Mouse (Mus musculus) right cerebral cortex, postnatal 10 days (tissue): ENCODE data around the gene Sugp1.
A peak's percentile ranks its signal among the peaks of the same experiment; 100 is the strongest.
"Not testable (repeated sequence)": the region's sequence is repeated elsewhere in the genome, so short reads cannot be mapped to it uniquely, and the experiment has no call there.

Source experiments
- DNase-seq, 2 experiments: peaks; one replicate each; pipeline ENCODE4 v3.0.0; 2021; ENCODE audit warnings: low spot score in 2 of 2

Gene Sugp1

DNA sequence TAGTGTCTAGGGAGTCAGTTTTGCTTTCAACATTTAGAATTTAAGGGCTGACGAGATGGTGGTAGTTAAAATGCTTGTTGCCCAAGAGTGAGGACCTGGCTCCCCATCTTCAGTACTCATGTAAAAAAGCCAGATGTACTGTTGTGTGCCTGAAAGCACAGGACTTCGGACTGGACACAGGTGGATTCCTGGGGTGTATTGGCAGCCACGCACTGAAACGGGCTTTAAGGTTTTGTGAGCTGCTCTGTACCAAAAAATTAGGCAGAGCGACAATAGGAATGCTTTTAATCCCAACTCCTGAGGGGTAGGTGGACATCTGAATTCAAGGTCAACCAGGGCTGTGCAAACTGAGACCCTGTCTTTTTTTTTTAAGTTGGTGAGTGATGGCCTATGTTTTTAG lies 1.4 kb downstream of the Sugp1 start:
- no peak for DNase-seq

DNA sequence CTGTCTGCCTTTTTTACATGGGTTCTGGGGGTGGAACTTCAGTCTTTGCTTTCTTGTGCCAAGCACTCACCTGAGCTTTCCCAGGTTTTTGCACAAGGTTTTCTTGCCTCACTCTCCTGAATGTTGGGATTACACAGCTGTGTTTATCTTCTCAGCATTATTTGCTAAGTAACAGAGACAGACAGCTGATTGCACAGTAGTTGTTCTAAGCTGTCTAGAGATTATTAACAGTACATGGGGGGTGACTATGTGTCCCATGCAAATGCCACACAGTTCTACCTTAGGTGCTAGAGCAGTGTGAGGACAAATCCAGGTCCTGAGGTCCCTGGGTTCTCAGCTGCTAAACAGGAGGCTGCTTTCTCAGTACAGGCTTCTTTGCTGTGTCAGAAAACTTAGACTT lies 7.0 kb downstream of the Sugp1 start:
- no peak for DNase-seq

DNA sequence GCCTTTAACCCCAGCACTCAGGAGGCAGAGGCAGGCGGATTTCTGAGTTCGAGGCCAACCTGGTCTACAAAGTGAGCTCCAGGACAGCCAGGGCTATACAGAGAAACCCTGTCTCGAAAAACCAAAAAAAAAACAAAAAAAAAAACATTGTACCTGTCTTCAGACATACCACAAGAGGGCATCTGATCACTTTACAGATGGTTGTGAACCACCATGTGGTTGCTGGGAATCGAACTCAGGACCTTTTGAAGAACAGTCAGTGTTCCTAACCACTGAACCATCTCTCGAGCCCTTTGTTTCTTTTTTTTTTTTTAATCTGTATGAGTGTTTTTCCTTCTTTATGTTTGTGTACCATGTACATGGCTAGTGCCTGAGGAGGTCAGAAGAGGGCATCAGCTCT lies 7.8 kb downstream of the Sugp1 start:
- not testable (repeated sequence) for DNase-seq

DNA sequence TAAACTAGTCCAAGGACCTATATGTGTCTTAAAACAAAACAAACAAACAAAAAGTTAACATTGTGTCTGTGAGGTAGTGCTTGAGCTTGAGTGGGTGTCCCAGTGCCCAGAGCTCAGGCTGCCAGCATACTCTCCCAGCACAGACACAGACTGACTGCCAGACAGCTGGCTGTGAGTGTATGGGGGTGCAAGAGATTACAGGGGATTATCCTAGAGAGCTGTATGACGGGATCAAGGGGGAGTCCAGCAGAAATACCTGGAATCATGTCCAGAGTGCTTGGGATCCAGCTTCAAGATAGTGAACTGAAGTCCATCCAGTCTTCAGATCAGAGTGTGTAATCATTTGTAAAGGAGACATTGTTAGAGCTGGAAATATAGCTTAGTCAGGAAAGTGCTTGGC lies 15.1 kb downstream of the Sugp1 start:
- DNase-seq, result no peak

DNA sequence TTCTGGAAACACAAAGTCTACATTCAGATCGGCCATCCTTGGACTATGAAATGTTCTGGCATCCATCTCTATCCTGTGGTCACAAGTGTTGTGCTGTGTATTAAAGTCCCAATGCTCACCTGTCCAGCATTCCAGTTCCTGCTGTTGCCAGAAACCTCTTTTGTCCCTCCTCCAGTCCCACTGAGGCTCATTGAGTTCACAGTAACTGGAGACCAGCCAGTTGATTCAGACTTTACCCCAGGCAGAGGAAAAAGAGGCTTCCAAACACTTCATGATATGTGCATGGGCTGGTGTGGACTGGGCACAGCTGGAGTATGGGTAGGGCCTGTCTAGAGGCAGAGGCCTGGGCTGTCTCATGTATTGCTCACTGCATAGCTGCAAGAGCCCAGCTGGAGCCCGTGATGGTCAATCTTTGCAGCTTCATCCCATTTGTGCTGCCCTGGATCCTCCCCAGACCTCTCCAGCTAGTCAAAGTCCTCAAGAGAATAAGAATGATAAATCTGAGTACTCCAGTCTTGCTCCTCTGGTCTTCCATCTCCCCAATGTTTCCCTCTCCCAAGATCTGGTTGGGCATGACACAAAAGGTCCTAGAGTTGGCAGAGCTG lies 29.3 kb downstream of the Sugp1 start:
- no peak for DNase-seq

DNA sequence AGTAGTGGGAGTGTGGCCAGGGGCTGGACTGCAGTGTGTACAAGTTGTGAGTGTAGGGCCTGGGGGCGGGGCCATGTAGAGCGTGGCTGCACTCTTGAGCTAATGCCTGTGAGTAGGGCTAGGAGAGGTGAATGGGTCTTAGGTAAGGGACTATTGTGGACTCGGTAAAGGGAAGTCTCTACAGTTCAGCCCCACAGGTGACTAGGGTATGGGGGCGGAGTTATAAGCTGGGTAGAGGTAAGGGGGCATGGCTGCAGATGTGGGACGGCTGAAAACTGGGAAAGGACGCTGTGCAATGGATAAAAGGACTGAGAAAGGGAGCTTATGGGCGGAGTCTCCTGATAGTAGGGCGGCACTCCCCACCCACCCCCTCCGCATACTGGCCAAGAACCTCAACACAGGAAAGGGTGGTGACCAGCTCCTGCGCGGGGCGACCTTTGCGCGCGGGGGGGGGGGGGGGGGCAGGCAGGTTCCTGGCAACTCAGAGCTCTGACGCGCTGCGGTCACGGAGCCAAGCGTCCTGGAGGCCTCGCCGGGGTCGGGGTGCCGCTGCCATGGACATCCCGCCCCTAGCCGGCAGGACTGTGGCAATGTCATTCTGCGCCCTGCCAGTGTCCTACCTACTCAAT lies 29.9 kb downstream of the Sugp1 start, which contains the start of gene Tm6sf2:
Tm6sf2 (plus strand) TSS at position 484 of the 629 bp plus-strand sequence.
- DNase-seq, result peak; percentile 67 to 70

DNA sequence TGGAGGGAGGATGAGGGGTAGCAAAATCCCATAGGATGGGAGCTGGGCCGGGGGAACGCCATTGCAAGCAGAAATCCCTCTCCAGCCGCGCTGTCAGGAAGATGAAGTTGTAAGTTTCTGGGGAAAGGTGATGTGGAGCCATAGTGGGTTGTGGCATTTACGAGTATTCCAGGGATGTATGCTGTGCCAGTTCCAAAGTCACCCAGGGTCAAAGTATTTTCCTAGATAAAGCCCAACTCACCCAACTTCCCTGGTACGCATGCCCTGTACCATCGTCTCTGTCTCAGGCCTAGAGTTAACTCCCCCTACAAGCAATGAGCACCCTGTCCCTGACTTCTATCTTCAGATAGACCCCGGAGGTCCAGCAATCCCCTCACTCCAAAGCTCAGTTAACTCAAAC lies 30.5 kb downstream of the Sugp1 start:
- DNase-seq, result no peak

DNA sequence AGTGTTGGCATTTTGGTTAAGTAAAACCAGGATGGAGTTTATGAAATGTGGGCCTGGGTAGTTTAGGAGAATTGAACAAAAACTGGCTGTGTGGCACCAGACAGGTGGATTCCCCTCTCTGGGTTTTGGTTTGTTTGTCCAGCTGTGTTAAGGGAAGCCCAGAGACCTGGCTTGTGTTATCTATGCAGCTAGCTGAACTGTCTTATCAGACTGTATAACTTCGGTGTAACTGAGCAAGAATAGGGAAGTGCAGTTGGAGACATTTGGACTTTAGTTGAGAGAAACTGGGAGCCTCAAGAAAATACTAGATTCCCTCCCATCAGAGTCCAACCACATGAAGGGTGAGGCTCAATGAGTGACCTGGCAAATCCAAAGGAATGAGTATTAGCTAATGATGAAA lies 31.1 kb downstream of the Sugp1 start:
- DNase-seq, result no peak

DNA sequence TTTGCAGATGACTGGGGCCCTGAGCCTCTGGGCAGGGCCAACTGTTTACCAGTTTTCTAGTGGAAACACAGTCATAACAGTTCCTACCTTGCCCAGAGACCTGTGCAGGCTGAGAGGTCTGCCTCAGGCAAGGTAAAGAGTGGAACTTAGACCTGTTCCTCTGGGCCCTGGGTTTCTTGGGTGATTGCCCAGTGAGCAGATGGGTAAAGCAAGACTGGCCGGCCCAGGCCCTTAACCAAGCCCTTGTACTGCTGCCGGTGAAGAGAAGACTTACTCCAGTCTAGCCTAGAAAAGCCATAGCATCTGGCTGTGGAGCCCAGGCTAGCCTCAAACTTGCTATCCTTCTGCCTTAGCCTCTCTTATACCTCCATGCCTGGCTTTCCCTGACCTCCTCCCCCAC lies 39.4 kb downstream of the Sugp1 start:
- no peak for DNase-seq

DNA sequence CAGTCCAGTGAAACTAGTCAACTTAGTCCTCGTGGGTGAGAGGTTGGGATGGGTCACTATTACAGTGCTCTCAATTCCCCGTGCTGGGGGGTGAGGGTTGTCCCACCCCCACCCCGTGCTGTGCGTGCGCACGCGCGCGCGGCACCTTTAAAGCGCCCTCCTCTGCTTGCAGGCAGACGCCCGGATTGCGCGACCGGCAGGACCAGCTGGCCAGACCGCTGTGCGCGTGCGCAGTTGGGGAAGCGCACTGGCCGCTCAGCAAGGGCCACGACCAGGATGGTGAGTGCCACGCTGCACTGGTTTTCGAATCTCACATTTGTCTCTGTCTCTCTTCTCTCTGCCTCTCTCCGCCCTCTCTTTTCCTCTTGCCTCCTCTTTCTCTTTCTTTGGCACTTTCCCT lies 40.7 kb downstream of the Sugp1 start, which contains the start of gene Hapln4:
Hapln4 (plus strand) TSS at position 173 of the 400 bp plus-strand sequence.
- peak in 1 of 2 experiments; percentile 58 for DNase-seq

DNA sequence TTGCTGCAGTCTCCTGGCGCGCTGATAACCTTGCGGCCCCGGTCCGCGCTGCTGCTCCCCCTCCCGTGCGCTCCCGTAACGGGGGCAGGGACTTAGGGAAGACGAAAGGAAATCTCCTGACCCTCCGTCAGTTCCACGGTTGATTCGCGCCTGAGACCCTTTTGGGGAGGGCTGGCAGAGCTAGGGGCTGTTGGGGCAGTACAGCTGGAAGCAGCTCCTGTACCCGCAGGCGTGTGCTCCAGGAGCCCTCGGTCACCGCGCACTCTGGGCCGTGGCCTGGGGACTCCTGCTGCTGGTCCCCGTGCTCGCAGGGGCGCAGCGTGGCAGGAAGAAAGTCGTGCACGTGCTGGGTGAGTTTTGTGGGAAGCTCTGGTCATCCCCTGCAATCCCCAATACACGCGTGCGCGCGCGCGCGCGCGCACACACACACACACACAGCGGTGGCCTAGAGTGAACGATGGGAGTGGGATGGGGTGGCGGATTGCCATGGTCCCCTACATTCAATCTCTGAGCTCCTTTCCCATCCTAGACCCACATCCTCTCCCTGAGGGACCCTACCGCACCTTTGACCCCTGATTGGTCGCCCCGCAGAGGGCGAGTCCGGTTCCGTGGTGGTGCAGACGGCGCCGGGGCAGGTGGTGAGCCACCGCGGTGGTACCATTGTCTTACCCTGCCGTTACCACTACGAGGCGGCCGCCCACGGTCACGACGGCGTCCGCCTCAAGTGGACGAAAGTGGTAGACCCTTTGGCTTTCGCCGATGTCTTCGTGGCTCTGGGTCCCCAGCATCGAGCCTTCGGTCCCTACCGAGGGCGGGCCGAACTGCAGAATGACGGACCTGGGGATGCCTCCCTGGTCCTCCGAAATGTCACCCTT lies 41.8 kb downstream of the Sugp1 start:
- peak in 1 of 2 experiments; percentile 43 for DNase-seq

DNA sequence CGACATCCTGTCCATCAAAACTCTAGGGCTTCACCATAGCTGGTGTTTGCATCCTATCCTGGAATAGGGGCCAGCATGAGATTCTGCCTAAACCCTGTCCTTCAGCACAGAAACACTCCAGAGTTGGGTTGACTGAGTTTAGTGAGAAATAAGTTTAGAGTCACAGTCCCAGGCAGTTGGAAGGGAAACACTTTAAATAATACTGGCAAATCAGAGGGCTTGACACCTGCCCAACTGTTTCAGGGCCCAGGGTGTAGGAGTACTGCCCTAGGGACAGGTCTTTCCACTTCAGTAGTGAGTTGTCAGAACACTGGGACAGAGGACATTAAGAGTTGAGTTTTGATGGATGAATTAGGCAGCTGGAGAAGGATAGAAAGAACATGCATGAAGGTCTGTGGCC lies 43.5 kb downstream of the Sugp1 start:
- no peak for DNase-seq

DNA sequence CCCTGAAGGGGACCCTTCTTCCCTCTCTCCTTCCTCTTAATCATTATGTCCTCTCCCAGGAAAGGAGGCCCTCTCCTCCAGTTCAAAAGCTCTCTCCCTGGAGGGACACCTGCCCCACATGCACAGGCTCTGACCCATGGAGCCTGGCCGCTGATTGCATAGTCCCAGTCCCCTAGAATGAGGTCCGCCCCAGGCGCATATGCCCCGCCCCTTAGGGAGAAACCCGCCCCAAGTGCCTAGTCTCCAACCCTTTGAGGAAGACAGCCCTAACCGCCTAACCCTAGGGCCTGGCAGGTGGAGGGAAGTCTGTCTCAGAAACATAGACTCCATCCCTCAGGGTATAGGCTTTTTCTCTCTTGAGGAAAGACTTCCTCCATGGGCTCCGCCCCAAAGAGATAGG lies 44.6 kb downstream of the Sugp1 start:
- no peak for DNase-seq

DNA sequence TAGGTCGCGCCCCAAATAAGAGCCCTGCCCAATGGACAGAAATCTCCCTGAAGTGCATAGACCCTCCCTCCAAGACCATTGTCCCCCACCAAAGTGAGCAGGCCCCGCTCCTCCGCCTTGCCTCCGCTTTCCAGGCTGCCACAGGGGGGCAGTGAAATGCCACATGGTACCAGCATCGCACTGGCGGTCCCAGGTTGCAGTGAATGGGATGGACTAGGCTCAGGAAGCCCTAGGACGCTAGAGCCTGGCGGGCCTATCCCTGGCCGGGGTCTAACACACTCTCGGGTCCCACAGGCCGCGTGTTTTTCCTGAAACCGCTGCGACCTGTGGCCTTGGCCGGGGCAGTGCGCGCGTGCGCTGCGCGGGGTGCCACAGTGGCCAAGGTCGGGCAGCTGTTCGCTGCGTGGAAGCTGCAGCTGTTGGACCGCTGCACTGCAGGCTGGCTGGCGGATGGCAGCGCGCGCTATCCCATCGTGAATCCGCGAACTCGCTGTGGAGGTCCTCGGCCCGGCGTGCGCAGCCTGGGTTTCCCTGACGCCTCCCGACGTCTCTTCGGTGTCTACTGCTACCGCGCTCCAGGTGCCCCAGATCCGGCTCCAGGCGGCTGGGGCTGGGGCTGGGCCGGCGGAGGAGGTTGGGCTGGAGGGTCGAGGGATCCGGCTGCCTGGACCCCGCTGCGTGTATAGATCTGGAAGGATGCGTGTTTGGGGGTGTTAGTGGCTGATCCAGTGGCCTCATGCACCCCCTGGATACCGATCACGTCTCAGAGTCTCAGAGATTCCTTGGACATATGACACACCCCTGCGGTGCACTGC lies 45.4 kb downstream of the Sugp1 start:
- DNase-seq, result peak; percentile 81

DNA sequence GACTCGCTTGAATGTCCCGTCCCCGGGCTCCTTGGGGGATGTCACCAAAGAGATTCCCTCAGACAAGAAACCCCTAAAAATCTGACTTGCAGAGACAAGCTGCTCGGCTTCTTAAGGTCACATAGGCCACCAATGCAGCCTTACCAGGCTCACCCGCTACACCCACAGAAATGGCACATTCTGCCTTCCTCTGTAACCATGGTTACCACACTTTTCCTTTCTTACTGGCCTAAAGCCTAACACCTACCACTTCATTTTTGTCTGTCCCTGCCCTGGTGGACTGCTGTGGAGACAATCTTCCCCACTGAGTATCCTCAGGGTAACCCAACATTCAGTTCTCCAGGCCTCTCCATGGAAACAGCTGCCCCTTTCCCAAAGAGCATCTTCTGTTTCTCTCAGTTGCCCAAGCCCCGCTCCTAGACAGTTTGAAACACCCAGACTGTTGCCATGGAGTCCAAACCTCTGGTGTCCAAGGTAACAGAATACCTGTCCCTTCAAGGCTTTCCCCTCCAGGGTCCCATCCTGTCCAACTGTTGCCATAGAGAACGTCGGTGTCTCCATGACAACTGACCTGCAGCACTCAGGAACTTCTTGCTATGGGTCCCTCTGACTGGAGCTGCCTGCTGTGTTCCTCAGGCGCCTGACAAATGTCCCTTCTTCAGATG lies 46.8 kb downstream of the Sugp1 start:
- DNase-seq, result peak in 1 of 2 experiments; percentile 57

DNA sequence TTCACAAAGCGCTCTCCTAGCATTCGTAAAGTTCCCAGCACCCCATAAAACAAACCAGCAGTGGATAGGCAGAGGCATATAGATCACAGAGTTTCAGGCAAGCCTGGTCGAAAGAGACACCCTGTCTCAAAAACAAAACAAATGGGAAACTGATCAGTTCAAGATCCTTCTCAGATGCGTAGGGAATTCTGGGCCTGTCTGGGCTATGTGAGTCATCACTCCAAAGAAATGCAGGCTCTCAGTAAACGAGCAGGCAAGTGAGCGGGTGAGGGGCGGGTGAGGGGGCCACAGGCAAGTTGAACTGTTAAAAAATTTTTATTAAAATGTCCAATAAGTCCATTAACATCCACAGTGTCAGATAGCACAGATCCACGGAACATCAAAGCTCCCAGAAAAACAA lies 50.2 kb downstream of the Sugp1 start:
- no peak for DNase-seq

DNA sequence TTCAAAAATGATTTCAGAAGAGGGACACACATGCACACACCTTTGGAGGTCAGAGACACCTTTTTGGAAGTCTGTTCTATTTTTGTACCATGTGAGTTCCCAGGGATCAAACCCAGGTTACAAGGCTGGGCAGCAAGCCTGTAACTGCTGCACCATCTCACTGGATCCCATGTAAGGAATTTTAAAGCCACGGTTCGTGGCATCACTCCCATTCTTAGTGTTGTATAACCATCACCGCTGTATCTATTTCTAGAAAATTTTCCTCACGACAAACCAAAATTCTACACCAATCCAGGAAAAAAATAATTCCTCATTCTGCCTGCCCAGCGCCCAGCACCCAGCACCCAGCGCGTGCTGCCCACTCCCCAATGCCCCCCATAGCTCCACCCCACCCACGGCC lies 56.7 kb downstream of the Sugp1 start:
- no peak for DNase-seq

DNA sequence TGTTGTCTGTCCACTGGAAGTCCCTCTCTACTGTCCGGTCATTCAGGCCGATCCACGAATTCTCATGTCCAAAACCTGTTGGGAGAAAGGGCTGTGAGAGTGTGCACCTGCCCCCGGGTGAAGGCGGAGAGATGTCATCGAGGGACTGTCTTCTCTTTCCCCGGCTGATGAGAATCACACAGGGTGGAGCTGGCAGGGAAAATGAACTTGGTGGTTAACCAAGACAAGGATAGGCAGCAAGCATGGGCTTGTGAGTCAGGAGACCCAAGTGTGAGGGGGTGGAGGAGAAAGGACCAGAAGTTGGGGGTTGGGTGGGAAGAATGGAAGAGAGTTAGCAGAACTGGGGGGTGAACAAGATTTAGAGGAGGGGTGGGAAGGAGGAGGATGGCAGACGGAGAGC lies 57.6 kb downstream of the Sugp1 start:
- no peak for DNase-seq

DNA sequence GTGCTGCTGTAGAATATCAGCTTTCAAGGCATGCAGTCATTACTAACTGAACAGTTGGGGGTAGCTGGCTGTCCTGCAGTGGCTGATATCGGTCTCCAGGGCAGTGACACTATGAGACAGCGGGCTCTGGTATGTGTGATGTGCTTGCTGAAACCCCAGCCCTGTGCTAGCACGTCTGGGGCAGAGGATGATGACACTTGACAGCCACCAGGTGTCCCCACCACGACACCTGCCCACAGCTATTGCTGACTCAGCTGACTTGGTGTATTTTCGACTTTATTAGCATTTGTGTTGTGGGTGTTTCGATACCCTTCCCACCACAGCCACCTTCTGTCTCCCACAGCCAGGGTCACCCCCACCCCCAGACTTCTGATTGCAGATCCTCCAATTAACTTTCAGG lies 61.9 kb downstream of the Sugp1 start:
- peak; percentile 51 to 52 for DNase-seq

DNA sequence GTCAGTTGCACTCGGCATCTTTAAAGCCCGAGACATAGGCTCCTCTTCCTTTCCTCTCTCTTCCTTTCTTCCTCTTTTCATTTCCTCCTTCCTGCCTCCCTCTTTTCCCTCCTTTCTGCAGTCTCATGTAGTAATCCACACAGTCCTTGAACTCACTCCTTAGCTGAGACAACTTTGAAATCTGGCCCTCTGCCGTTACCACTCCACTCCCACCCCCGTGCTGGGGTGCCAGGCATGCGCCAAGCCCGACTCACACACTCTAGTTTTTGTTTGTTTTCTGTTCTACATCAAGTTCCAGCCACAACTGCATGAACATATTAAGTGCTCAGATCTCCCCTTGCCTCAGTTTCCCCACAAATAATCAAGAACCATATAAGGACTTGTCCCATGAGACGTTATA lies 62.3 kb downstream of the Sugp1 start:
- DNase-seq, result no peak

DNA sequence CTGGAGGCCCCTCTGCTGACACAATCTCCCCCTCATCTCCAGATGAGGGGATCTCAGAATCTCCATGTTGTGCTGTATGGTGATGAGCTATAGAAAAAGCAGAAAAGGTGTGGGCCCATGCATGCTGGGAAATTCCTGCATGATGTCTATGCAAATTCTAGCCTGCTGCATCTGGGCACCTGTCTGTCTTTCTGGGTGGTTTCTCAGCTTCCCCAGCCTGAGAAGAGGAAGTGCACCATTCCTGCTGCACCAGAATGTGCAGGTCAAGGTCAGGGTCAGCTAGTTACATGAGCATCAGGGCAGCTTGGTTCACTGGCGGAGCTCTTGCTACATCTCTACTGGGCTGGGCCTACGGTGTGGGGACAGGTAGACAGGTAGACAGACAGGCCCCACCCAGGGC lies 67.8 kb downstream of the Sugp1 start:
- DNase-seq, result no peak
